Mouse (Mus musculus): ENCODE results near the gene Gcdh.

- TF ChIP-seq FLI1 (IDR thresholded peaks at IDR 0.05; ENCODE audit: low read length) (no peak), GATA1 (IDR thresholded peaks at IDR 0.05; ENCODE audit: borderline replicate concordance, low read length) (no peak)
Measured at GRCm38 (mm10) chr8:84839875-84840247, 53.9 kb downstream of the Gcdh start.

Data from megakaryocyte, embryonic 14.5 days (primary cell).